Mouse (Mus musculus) effector memory CD4-positive, alpha-beta T cell, adult 7 months (primary cell): Measurements from ENCODE around the gene Usp17lb. TPM values are rescaled to one million over a fixed set of nuclear protein-coding genes. Genes with fewer than 3 reads are reported as not detected.

Experiments used
- polyA plus RNA-seq: library from polyadenylated mRNA; unstranded; fragments of 100-300 nt; shearing (Covaris generic); gene quantifications from one replicate; pipeline ENCODE4 v1.2.1, GENCODE M21; 2017

The Usp17lb gene
- polyA plus RNA-seq, result not detected

GRCm38 (mm10) chr7:104842503-104842902, at the start of gene Usp17lb:
Usp17lb (minus strand) TSS chr7:104842603.

GRCm38 (mm10) chr7:104877731-104878130, 35.3 kb upstream of the Usp17lb start, which contains the start of gene Olfr665:
Olfr665 (plus strand) TSS chr7:104878031.

GRCm38 (mm10) chr7:104856709-104857108, 14.3 kb upstream of the Usp17lb start, which contains the start of gene Usp17la:
Usp17la (plus strand) TSS chr7:104857009.

Other genes with a start within 250 kb of the Usp17lb start
- gene Olfr655, start 240.8 kb downstream of the Usp17lb start, polyA plus RNA-seq, result not detected
- not detected for gene Olfr656, start 228.6 kb downstream of the Usp17lb start, polyA plus RNA-seq
- 0.26 TPM for gene Olfr657, start 217.8 kb downstream of the Usp17lb start, polyA plus RNA-seq
- 0.22 TPM for gene Olfr658, start 195.3 kb downstream of the Usp17lb start, polyA plus RNA-seq
- gene Olfr659, start 175.8 kb downstream of the Usp17lb start, polyA plus RNA-seq, result 0.30 TPM
- not detected for gene Olfr661, start 156.1 kb downstream of the Usp17lb start, polyA plus RNA-seq
- not detected for gene Usp17le, start 65.1 kb downstream of the Usp17lb start, polyA plus RNA-seq
- not detected for gene Usp17la, start 14.4 kb upstream of the Usp17lb start, polyA plus RNA-seq
- not detected for gene Olfr665, start 35.4 kb upstream of the Usp17lb start, polyA plus RNA-seq
- gene Olfr666, start 53.3 kb upstream of the Usp17lb start, polyA plus RNA-seq, result not detected
- gene Olfr667, start 78.9 kb upstream of the Usp17lb start, polyA plus RNA-seq, result not detected
- not detected for gene Olfr668, start 85.5 kb upstream of the Usp17lb start, polyA plus RNA-seq
- not detected for gene Olfr669, start 91.6 kb upstream of the Usp17lb start, polyA plus RNA-seq
- gene Olfr670, start 120.0 kb upstream of the Usp17lb start, polyA plus RNA-seq, result not detected
- 0.34 TPM for gene Olfr671, start 136.5 kb upstream of the Usp17lb start, polyA plus RNA-seq
- not detected for gene Olfr672, start 159.4 kb upstream of the Usp17lb start, polyA plus RNA-seq
- not detected for gene Olfr675, start 185.9 kb upstream of the Usp17lb start, polyA plus RNA-seq
- gene Olfr676, start 190.1 kb upstream of the Usp17lb start, polyA plus RNA-seq, result not detected
- not detected for gene Olfr677, start 208.8 kb upstream of the Usp17lb start, polyA plus RNA-seq
- gene Olfr678, start 221.9 kb upstream of the Usp17lb start, polyA plus RNA-seq, result not detected
- gene Olfr679, start 238.6 kb upstream of the Usp17lb start, polyA plus RNA-seq, result not detected